Mouse (Mus musculus) olfactory bulb, adult 2 months (tissue): ENCODE data around the gene BC049715. TPM values are rescaled to one million over a fixed set of nuclear protein-coding genes. Genes with fewer than 3 reads are reported as not detected.

ENCODE experiments used
- H3K27ac ChIP-seq: fragments of 200-500 bp; 2 replicates; pipeline ENCODE4 v1.5.1; 2012; ENCODE audit warnings: low read depth, low read length; ENCODE audit not compliant: insufficient read depth
- H3K4me1 ChIP-seq: fragments of 200-500 bp; 2 replicates; pipeline ENCODE4 v1.6.1; 2012; ENCODE audit warnings: low read length; ENCODE audit not compliant: control insufficient read depth, insufficient read depth
- H3K4me3 ChIP-seq: fragments of 200-500 bp; 2 replicates; pipeline ENCODE4 v1.5.1; 2012; ENCODE audit warnings: mild to moderate bottlenecking, low read depth, low read length, moderate library complexity; ENCODE audit not compliant: insufficient read depth
- CTCF ChIP-seq: fragments of 200-500 bp; IDR thresholded peaks from 2 replicates; pipeline ENCODE4 v1.5.1; 2012; ENCODE audit warnings: low read depth, mild to moderate bottlenecking, low read length, moderate library complexity; ENCODE audit not compliant: insufficient read depth
- POLR2A ChIP-seq: fragments of 200-500 bp; IDR thresholded peaks from 2 replicates; pipeline ENCODE4 v1.6.1; 2012; ENCODE audit warnings: mild to moderate bottlenecking, low read depth, low read length, moderate library complexity; ENCODE audit not compliant: insufficient read depth
- WGBS: fragments of 180-500 bp; shearing (Covaris S2); methylation state at CpG from one replicate; pipeline ENCODE4 v1.1.7; 2018; 5-methylcytosine and 5-hydroxymethylcytosine counted together
- polyA plus RNA-seq: library from polyadenylated mRNA; stranded (reverse); fragments of >200 nt; gene quantifications from 2 replicates; pipeline ENCODE4 v1.2.4, GENCODE M21; 2012; ENCODE audit warnings: low replicate concordance; ENCODE audit not compliant: missing spikeins, insufficient read depth, insufficient read length

BC049715 gene
- polyA plus RNA-seq, 1 experiment, result not detected

- Histone ChIP-seq H3K4me3 (no peak overlapping the region), H3K27ac (no peak overlapping the region), H3K4me1 (no peaks in the 10 kb centered on the region)
- TF ChIP-seq CTCF, result no peak
- no peak for TF ChIP-seq POLR2A
- WGBS, result 89% methylated on average over 3 of the region's 3 CpGs
Measured at GRCm38 (mm10) chr6:136817549-136817948, 9.9 kb upstream of the BC049715 start.

DNA sequence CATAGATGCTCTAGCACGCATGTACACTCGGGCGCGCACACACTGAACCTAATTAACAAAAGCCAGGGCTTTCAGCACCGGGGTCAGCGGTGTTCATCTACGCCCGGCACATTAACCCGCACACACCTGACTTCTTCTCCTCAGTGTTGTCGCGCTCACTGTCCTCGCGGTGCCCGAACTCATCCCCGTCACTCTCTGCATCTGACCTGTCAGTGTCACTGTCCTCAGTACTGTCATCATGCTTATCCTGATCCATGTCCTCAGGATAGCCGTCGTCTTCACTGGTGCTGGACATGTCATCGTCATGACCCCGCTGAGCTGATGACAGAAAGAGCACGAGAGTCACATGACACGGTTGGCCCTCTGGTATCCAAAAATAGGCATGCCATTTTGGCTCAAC is 7.0 kb upstream of the BC049715 start:
- H3K4me1 ChIP-seq, result no peaks in the 10 kb centered on the region
- H3K27ac ChIP-seq, result no peak overlapping the region
- no peak for TF ChIP-seq POLR2A
- TF ChIP-seq CTCF, result no peak
- H3K4me3 ChIP-seq, result no peak overlapping the region
- WGBS, result 96% methylated on average over 21 of the region's 21 CpGs

DNA sequence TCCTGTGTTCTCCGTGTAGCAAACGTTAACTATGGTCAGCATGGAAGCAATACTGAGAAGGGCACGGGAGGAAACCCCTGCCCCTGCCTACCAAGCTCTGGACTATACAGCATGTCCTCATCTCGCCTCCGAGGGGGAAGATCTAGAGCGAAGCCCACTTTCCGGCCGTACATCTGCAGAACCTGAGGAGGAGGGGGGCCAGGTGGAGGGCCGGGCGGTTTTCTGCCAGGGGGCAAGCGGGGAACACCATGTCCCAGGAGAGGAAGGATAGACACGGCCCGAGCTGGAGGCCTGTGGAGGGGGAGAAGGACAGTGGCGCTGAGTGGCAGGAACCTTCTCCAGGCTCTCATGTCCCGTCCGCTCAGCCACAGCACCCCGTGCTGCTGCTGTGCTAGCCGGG is 6.3 kb upstream of the BC049715 start:
- no peak for TF ChIP-seq CTCF
- no peak for TF ChIP-seq POLR2A
- 92% methylated on average over 18 of the region's 18 CpGs for WGBS
- no peak overlapping the region for H3K4me3 ChIP-seq
- H3K27ac ChIP-seq, result no peak overlapping the region
- no peaks in the 10 kb centered on the region for H3K4me1 ChIP-seq

DNA sequence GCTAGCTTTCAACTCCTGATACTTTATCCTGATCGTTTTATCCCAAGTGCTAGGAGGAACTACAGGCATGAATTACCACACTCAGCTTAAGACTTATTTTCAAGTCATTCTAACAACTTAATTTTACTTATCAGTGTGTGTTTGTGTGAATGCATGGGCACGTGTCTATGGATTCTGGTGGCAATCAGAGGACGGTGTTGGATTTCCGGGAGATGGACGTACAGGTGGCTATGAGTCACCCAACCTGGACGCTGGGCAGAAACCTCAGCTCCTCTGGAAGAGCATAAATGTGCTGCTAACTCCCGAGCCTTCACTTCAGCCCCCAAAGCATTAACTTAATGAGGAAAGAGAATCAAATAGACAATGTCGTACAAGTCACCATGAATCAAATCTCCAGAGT is 2.4 kb upstream of the BC049715 start:
- Histone ChIP-seq H3K27ac (no peak overlapping the region), H3K4me3 (no peak overlapping the region), H3K4me1 (no peaks in the 10 kb centered on the region)
- WGBS, result 88% methylated on average over 8 of the region's 8 CpGs
- TF ChIP-seq POLR2A, result no peak
- no peak for TF ChIP-seq CTCF

GRCm38 (mm10) chr6:136827116-136827515 is 310 bp upstream of the BC049715 start:
- WGBS, result 15% methylated on average over 7 of the region's 7 CpGs
- H3K27ac ChIP-seq, result no peak overlapping the region
- H3K4me3 ChIP-seq, result peak overlapping the region; percentile 84
- H3K4me1 ChIP-seq, result no peaks in the 10 kb centered on the region
- no peak for TF ChIP-seq POLR2A
- no peak for TF ChIP-seq CTCF

GRCm38 (mm10) chr6:136827881-136828561 is 595 bp downstream of the BC049715 start, which contains the start of gene Wbp11:
Wbp11 (minus strand) TSS chr6:136828233.
- WGBS, result under 1% methylated on average over 45 of the region's 45 CpGs
- H3K4me3 ChIP-seq, result peak within 1 kb of the TSS; percentile 84
- TF ChIP-seq POLR2A, result peak; percentile 56
- TF ChIP-seq CTCF, result no peak
- H3K4me1 ChIP-seq, result no peaks in the 10 kb centered on the region
- peak within 1 kb of the TSS; percentile 88 for H3K27ac ChIP-seq

DNA sequence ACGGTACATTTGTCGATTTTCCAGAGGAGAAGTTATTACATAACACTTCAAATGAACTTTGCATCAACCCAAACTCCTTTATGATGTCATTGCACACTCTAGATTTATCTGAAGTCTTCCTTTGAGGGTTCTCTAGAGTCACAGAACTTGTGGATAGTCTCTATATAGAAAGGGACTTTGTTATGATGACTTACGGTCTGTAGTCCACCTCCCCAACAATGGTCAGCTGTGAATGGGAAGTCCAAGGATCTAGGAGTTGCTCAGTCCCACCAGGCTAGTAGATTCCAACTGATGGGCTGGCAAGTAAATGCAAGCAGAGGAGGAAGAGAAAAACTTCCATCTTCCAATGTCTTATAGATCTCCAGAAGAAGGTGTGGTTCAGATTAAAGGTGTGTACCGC is 1.3 kb downstream of the BC049715 start:
- Histone ChIP-seq H3K4me1 (no peaks in the 10 kb centered on the region), H3K4me3 (no peak overlapping the region), H3K27ac (0 out of 2 replicates have a peak overlapping the region, but pooled peaks have one; percentile 88)
- 32% methylated on average over 4 of the region's 4 CpGs for WGBS
- TF ChIP-seq CTCF (no peak), POLR2A (no peak)

DNA sequence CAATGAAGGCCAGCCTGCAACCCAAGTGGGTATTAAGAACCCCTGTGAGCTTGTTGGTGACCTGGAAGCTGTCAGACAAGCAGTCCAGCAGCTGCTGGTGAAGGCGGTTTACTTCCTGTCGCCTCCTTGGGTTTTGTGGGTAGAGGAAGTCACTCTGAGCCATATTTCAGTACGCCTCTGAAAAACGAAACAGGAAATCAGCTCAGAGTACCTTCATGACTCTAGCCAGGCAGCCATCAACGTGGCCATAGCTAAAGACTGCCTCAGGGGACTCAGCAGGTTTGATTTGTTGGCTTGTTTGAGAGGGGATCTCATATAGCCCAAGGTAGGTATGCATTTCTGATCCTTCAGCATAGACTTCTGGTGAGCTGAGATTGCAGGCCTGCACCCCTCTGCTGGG is 4.3 kb downstream of the BC049715 start:
- no peak overlapping the region for H3K27ac ChIP-seq
- no peak for TF ChIP-seq CTCF
- no peak for TF ChIP-seq POLR2A
- H3K4me1 ChIP-seq, result 0 out of 2 replicates have a peak, but pooled peaks cover under 1% of the 10 kb centered on the region
- H3K4me3 ChIP-seq, result no peak overlapping the region
- 82% methylated on average over 5 of the region's 5 CpGs for WGBS

- 58% methylated on average over 4 of the region's 4 CpGs for WGBS
- 0 out of 2 replicates have a peak within 1 kb of the TSS, but pooled peaks have one; percentile 23 for H3K4me3 ChIP-seq
- H3K4me1 ChIP-seq, result 0 out of 2 replicates have a peak, but pooled peaks cover 3% of the 10 kb centered on the region
- TF ChIP-seq POLR2A (no peak), CTCF (no peak)
- 0 out of 2 replicates have a peak within 1 kb of the TSS, but pooled peaks have one; percentile 24 for H3K27ac ChIP-seq
Measured at GRCm38 (mm10) chr6:136835352-136835751, 7.9 kb downstream of the BC049715 start, which contains the start of gene Smco3. Smco3 (minus strand) TSS chr6:136835452.

DNA sequence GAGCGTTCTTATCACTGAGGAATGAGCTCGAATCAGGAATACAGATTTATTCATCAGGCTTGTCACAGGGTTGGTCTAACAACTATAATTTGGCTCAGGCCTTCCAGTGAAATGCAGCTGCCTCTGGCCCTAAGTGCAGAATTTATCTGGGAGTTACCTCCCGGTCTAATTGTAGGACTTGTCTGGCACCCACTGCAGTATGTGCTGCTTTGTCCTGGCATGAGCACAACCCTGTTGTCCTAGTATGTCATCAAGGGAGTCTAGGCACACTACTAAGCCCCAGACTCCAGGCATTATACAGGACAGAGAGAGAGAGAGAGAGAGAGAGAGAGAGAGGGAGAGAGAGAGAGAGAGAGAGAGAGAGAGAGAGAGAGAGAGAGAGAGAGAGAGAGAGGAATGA is 9.9 kb downstream of the BC049715 start:
- TF ChIP-seq CTCF, result no peak
- no peak for TF ChIP-seq POLR2A
- Histone ChIP-seq H3K4me1 (0 out of 2 replicates have a peak, but pooled peaks cover 3% of the 10 kb centered on the region), H3K27ac (no peak overlapping the region), H3K4me3 (no peak overlapping the region)
- 38% methylated on average over 3 of the region's 3 CpGs for WGBS
